Mouse (Mus musculus): Measurements from ENCODE around the gene Cxcr5.

The Cxcr5 gene

GRCm38 (mm10) chr9:44561597-44561996 is at the start of gene Cxcr5:
TSS of gene Cxcr5 (minus strand) at chr9:44561877.
- in situ Hi-C loops (cut with MboI, MseI), result no loop called here

- in situ Hi-C loops (cut with MboI, MseI), result no loop called here
These were observed 48.7 kb upstream of the Cxcr5 start for GRCm38 (mm10) chr9:44610371-44610770.

DNA sequence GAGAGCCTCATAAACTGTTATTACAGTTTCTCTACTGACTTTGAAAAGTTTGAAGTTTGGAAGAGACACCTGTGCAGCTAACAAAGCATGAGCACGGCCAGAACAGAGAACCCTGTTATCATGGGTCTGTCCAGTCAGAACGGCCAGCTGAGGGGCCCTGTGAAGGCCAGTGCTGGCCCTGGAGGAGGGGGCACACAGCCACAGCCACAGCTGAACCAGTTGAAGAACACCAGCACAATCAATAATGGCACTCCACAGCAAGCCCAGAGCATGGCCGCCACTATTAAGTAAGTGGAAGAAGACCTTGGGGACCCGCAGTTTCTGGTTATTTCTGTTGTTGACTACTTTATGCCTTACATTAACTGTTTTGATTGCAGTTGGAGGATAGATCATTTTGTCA is 45.6 kb upstream of the Cxcr5 start:
- in situ Hi-C loops (cut with MboI, MseI), result no loop called here

DNA sequence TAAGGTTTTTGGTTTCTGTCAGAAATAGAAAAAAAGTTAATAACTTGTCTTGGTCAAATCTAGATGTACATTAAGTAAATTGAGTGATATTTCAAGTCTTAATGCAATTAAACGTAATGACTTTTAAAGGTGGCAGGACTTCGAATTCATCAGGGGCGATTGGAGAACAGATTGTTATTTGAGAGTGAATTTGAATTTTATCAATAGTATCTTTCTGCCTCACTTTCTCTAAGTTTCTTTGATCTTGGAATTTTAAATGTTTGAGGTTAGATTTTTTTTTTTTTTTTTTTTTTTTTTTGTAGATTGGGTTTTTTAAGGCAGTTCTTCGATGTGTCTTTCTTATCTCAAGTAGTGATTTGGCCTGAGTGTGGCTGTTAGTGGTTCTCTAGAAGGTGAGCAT is 45.0 kb upstream of the Cxcr5 start:
- in situ Hi-C loops (cut with MboI, MseI), result no loop called here

DNA sequence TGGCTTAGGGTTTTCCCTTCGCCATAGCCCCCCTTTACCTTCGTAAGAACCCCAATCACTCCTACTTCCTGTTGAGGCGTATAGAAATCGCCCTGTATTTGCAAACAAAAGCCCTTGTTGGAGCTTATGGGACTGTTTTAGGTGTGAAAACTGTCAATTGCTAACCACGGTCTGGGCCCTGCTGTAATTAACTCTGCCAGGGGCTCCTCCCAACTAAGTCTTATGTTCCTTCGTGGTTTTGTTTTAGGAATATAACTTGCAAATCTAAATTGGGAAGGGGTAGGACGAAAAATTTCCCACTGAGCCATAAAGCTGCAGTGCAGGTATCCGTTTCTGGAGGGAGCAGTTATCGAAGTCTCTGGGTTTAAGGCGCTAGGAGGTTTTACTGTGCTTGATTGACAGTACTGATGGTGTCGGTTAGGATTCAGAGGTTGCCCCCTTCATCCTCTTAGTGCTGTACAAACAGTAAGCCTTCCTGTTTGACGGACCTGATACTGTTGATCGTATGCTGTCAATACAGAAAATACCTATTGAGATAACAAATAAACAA is 44.0 kb upstream of the Cxcr5 start:
- in situ Hi-C loops (cut with MboI, MseI), result no loop called here

- in situ Hi-C loops (cut with MboI, MseI), result loop anchor here (5.0 kb wide), 1 partner anchor 98 kb away; no protein-coding TSS in a partner anchor
These were observed 43.3 kb upstream of the Cxcr5 start, which contains the start of gene Ddx6 for GRCm38 (mm10) chr9:44604779-44605615. TSS of gene Ddx6 (plus strand) at chr9:44604892.

GRCm38 (mm10) chr9:44604290-44604778 is 42.7 kb upstream of the Cxcr5 start:
- in situ Hi-C loops (cut with MboI, MseI), result loop anchor here (5.0 kb wide), 1 partner anchor 97 kb away; no protein-coding TSS in a partner anchor

GRCm38 (mm10) chr9:44603454-44604289 is 42.0 kb upstream of the Cxcr5 start:
- in situ Hi-C loops (cut with MboI, MseI), result loop anchor here (5.0 kb wide), 1 partner anchor 96 kb away; no protein-coding TSS in a partner anchor

GRCm38 (mm10) chr9:44602766-44603165 is 41.1 kb upstream of the Cxcr5 start:
- in situ Hi-C loops (cut with MboI, MseI), result loop anchor here (5.0 kb wide), 1 partner anchor 95 kb away; no protein-coding TSS in a partner anchor

- in situ Hi-C loops (cut with MboI, MseI), result loop anchor here (5.0 kb wide), 1 partner anchor 94 kb away; no protein-coding TSS in a partner anchor
These were observed 39.1 kb upstream of the Cxcr5 start for GRCm38 (mm10) chr9:44600801-44601200.

- in situ Hi-C loops (cut with MboI, MseI), result loop anchor here (5.0 kb wide), 1 partner anchor 92 kb away; no protein-coding TSS in a partner anchor
These were observed 37.9 kb upstream of the Cxcr5 start for GRCm38 (mm10) chr9:44599616-44600015.

- in situ Hi-C loops (cut with MboI, MseI), result no loop called here
These were observed 37.3 kb upstream of the Cxcr5 start for GRCm38 (mm10) chr9:44598899-44599495.

GRCm38 (mm10) chr9:44597742-44598141 is 36.1 kb upstream of the Cxcr5 start:
- in situ Hi-C loops (cut with MboI, MseI), result no loop called here

DNA sequence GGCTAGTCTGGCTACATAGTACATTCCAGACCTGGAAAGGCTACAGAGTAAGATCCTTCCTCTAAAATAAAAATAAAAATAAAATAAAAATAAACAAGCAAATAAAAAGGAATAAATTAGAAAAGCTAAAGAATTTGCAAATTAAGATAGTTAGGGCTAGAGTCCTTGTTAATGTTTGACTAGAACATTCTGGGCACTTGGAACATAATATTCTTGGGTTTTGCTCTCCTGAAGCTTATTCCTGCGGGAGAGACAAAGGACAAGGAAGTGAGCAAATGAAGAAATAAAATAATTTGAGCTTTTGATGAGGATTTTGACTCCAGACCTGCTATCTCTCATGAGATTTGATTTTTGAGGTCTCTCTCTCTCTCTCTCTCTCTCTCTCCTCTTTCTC is 33.9 kb upstream of the Cxcr5 start:
- in situ Hi-C loops (cut with MboI, MseI), result no loop called here

- in situ Hi-C loops (cut with MboI, MseI), result no loop called here
These were observed 33.3 kb upstream of the Cxcr5 start for GRCm38 (mm10) chr9:44594901-44595536.

- in situ Hi-C loops (cut with MboI, MseI), result no loop called here
These were observed 32.2 kb upstream of the Cxcr5 start for GRCm38 (mm10) chr9:44593886-44594285.

GRCm38 (mm10) chr9:44593221-44593620 is 31.5 kb upstream of the Cxcr5 start:
- in situ Hi-C loops (cut with MboI, MseI), result no loop called here

- in situ Hi-C loops (cut with MboI, MseI), result no loop called here
These were observed 30.0 kb upstream of the Cxcr5 start for GRCm38 (mm10) chr9:44591595-44592188.

- in situ Hi-C loops (cut with MboI, MseI), result no loop called here
These were observed 29.3 kb upstream of the Cxcr5 start for GRCm38 (mm10) chr9:44590969-44591368.

GRCm38 (mm10) chr9:44589095-44589494 is 27.4 kb upstream of the Cxcr5 start:
- in situ Hi-C loops (cut with MboI, MseI), result no loop called here

Measured in regulatory T cell (primary cell).